Mouse (Mus musculus) limb, embryonic 14.5 days (tissue): Measurements from ENCODE around the gene Gnrhr. TPM values are rescaled to one million over a fixed set of nuclear protein-coding genes. Genes with fewer than 3 reads are reported as not detected.

ENCODE experiments used
- ATAC-seq: fragments of 200-750 bp; cut with Nextera tagmentation; 2 replicates; pipeline ENCODE4 v1.8.0; 2017; ENCODE audit warnings: low read depth, moderate number of reproducible peaks, moderate TSS enrichment; ENCODE audit not compliant: low FRiP score
- DNase-seq: peaks from one replicate; pipeline ENCODE4 v3.0.0-alpha.2; 2015; ENCODE audit warnings: low spot score
- H3K27ac ChIP-seq: fragments of 300-500 bp; sonication (generic); replicated peaks from 2 replicates; pipeline ENCODE4 v1.5.1; 2014; ENCODE audit warnings: low read depth, mild to moderate bottlenecking, low read length, moderate library complexity, mixed read lengths
- H3K27me3 ChIP-seq: fragments of 300-500 bp; sonication (generic); 2 replicates; pipeline ENCODE4 v1.6.1; 2014; ENCODE audit warnings: low read length, mixed read lengths; ENCODE audit not compliant: control insufficient read depth, insufficient read depth
- H3K36me3 ChIP-seq: fragments of 300-500 bp; sonication (generic); 2 replicates; pipeline ENCODE4 v1.6.1; 2014; ENCODE audit warnings: mild to moderate bottlenecking, low read length, moderate library complexity, mixed read lengths; ENCODE audit not compliant: control insufficient read depth, insufficient read depth
- H3K4me1 ChIP-seq: fragments of 300-500 bp; sonication (generic); 2 replicates; pipeline ENCODE4 v1.6.1; 2014; ENCODE audit warnings: antibody characterized with exemption, low read length, mixed read lengths; ENCODE audit not compliant: control insufficient read depth, insufficient read depth
- H3K4me2 ChIP-seq: fragments of 300-500 bp; sonication (generic); replicated peaks from 2 replicates; pipeline ENCODE4 v1.6.1; 2014; ENCODE audit warnings: low read depth, mild to moderate bottlenecking, low read length, moderate library complexity; ENCODE audit not compliant: severe bottlenecking
- H3K4me3 ChIP-seq: fragments of 300-500 bp; sonication (generic); replicated peaks from 2 replicates; pipeline ENCODE4 v1.5.1; 2014; ENCODE audit warnings: low read length
- H3K9ac ChIP-seq: fragments of 300-500 bp; sonication (generic); 2 replicates; pipeline ENCODE4 v1.6.1; 2014; ENCODE audit warnings: mild to moderate bottlenecking, low read depth, low read length, moderate library complexity; ENCODE audit not compliant: severe bottlenecking
- H3K9me3 ChIP-seq: fragments of 300-500 bp; sonication (generic); 2 replicates; pipeline ENCODE4 v1.6.1; 2016; ENCODE audit warnings: low read length; ENCODE audit not compliant: control insufficient read depth
- POLR2A ChIP-seq: fragments of 200-500 bp; IDR thresholded peaks from 2 replicates; pipeline ENCODE4 v1.8.0; 2012; ENCODE audit warnings: inconsistent platforms, mild to moderate bottlenecking, moderate library complexity, borderline replicate concordance; ENCODE audit not compliant: insufficient read depth, insufficient read length; ENCODE audit errors: extremely low read depth
- WGBS: fragments of 180-500 bp; shearing (Covaris S2); extraction: QIAGEN DNeasy Blood & Tissue Kit; methylation state at CpG from one replicate; pipeline ENCODE4 v1.1.7; 2014; 5-methylcytosine and 5-hydroxymethylcytosine counted together
- polyA plus RNA-seq, 2 experiments: library from polyadenylated mRNA; depleted of rRNA in 1 of 2; stranded (reverse) in 1 of 2; unstranded in 1 of 2; fragments of >200 nt; fragmentation: Nextera tagmentation in 1 of 2; extraction: Ambion mirVana in 1 of 2; gene quantifications; 2 replicates each; pipeline versions ENCODE4 v1.2.1 to v1.2.3; 2012 to 2014

Gene Gnrhr
- polyA plus RNA-seq, 2 experiments = not detected

DNA sequence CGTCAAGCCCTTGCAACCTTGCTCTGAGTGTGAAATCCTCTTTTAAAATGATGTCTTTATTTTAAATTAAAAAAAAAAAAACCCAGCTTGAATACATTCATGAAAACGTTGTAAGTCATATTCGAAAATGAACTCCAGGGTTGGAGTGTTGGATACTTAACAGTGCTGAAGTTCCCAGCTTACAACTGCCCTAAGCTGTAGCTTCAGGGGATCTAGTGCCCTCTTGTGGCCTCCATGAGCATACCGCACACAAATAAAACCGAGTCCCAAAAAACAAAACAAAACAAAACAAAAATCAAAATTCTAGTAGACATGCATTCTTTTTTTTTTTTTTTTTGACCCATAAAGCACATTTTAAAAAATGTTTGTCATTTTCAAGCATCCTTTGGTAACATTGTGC, 6.9 kb downstream of the Gnrhr start:
- Histone ChIP-seq H3K27me3 (no peaks in the 10 kb centered on the region), H3K4me1 (no peaks in the 10 kb centered on the region), H3K4me2 (no peak overlapping the region), H3K36me3 (no peaks in the 10 kb centered on the region), H3K4me3 (no peak overlapping the region), H3K9me3 (no peaks in the 10 kb centered on the region), H3K27ac (no peak overlapping the region), H3K9ac (no peak overlapping the region)
- WGBS = 29% methylated on average over 5 of the region's 5 CpGs
- no peak for TF ChIP-seq POLR2A
- DNase-seq (peak; percentile 12), ATAC-seq (no peak)

- no peaks in the 10 kb centered on the region for H3K27me3 ChIP-seq
- 53% methylated on average over 15 of the region's 15 CpGs for WGBS
- no peak overlapping the region for H3K4me2 ChIP-seq
- no peaks in the 10 kb centered on the region for H3K4me1 ChIP-seq
- no peak overlapping the region for H3K9ac ChIP-seq
- no peak for DNase-seq
- H3K9me3 ChIP-seq = no peaks in the 10 kb centered on the region
- ATAC-seq = no peak
- no peak overlapping the region for H3K4me3 ChIP-seq
- no peaks in the 10 kb centered on the region for H3K36me3 ChIP-seq
- no peak overlapping the region for H3K27ac ChIP-seq
- TF ChIP-seq POLR2A = no peak
Measured at GRCm38 (mm10) chr5:86190290-86190689, 7.4 kb downstream of the Gnrhr start.

GRCm38 (mm10) chr5:86187441-86187840, 10.3 kb downstream of the Gnrhr start:
- no peaks in the 10 kb centered on the region for H3K9me3 ChIP-seq
- 73% methylated on average over 6 of the region's 6 CpGs for WGBS
- H3K4me2 ChIP-seq = no peak overlapping the region
- DNase-seq (no peak), ATAC-seq (no peak)
- H3K4me1 ChIP-seq = no peaks in the 10 kb centered on the region
- H3K27me3 ChIP-seq = no peaks in the 10 kb centered on the region
- H3K9ac ChIP-seq = no peak overlapping the region
- no peaks in the 10 kb centered on the region for H3K36me3 ChIP-seq
- TF ChIP-seq POLR2A = no peak
- no peak overlapping the region for H3K27ac ChIP-seq
- no peak overlapping the region for H3K4me3 ChIP-seq

DNA sequence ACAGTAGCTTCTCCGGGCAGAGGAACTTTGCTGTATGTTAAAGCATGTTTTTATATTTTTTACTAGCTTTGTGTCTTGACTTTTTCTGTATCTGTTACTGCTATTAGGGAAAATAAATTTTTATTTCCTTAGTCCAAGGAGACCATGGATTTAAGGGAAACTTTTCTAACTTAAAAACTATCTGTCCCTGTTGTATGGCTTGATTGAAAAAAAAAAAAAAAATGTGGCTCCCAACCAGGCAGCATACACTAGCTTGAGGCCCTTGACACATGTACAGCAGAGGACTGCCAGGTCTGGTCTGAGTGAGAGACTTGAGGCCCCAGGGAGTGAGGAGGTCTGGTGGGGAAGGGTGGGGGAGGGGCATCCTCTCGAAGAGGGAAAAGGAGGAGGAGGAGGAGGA, 23.9 kb downstream of the Gnrhr start:
- WGBS = 43% methylated on average over 2 of the region's 2 CpGs
- no peak for DNase-seq
- Histone ChIP-seq H3K36me3 (peaks cover 5% of the 10 kb centered on the region; the same call in 1 of the 2 replicates), H3K9me3 (no peaks in the 10 kb centered on the region), H3K4me1 (0 out of 2 replicates have a peak, but pooled peaks cover 6% of the 10 kb centered on the region), H3K4me3 (no peak overlapping the region), H3K4me2 (no peak overlapping the region), H3K27me3 (no peaks in the 10 kb centered on the region), H3K27ac (peak overlapping the region; percentile 94; the same call in 1 of the 2 replicates), H3K9ac (no peak overlapping the region)
- no peak for TF ChIP-seq POLR2A
- no peak for ATAC-seq

DNA sequence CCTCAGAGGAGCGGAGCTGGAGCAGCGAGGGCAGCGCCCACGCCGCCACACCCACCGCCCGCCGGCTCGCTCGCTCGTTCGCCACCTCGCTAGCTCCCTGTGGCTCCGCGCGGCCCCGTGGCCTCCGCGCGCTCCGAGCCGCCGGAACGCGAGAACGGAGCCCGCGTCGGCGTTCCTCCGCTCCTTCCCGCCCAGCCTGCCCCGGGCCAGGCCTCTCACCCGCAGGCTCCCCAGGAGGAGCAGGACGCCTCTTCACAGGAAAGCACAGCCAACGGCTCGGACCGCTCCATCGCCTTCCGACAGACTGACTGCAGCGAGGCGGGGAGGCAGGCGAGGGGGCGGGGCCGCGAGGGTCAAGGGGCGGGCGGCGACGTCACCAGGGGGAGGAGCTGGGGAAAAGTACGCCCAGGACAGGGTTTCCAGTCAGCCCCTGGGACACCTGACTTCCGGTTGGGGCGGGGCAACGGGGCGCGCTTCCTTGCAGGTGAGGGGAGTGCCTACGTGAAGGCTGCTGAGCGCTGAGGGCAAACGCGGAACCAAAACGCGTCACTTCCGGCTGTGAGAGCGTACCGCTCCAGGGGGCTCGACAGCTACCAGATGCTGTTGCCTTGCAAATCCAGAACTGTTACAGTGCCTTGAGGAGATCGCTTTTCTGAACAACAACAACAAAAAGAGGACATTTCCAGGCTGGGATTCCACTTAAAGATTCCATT, 25.1 kb downstream of the Gnrhr start, which contains the start of gene Uba6:
Gene Uba6, minus strand, starts transcription at position 355 of the 713 bp plus-strand sequence.
- H3K9me3 ChIP-seq = no peaks in the 10 kb centered on the region
- peaks cover 10% of the 10 kb centered on the region for H3K36me3 ChIP-seq
- ATAC-seq (peak; percentile 99), DNase-seq (peak; percentile 97)
- H3K4me2 ChIP-seq = peak within 1 kb of the TSS; percentile 75
- WGBS = under 1% methylated on average over 64 of the region's 67 CpGs
- peak within 1 kb of the TSS; percentile 76 for H3K4me3 ChIP-seq
- peak within 1 kb of the TSS; percentile 79 for H3K9ac ChIP-seq
- H3K27me3 ChIP-seq = no peaks in the 10 kb centered on the region
- TF ChIP-seq POLR2A = peak; percentile 61; the same call in 1 of the 2 replicates
- H3K4me1 ChIP-seq = 0 out of 2 replicates have a peak, but pooled peaks cover 6% of the 10 kb centered on the region
- H3K27ac ChIP-seq = peak within 1 kb of the TSS; percentile 94
